Mouse (Mus musculus): Measurements from ENCODE around the gene Apobr.

DNA sequence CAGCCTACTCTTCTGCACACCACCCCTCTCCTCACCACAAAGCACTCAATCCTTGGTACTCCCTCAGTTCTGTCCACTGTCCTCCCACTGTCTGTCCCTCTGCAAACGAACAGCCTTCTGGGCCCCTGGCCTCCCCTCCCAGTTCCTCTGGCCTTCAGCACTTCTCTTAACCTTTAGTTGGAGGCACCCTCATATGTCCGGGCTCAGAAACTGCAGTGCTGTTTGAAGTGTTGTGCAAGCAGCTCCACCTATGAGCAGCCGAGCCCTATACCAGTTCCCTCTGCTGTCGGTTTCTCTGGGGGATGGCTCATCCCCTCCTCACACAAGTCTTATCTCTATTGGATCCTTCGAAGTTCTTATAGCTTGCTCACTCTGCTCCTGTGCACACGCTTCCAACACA is 11.7 kb downstream of the Apobr start:
- no peak for TF ChIP-seq HCFC1 (IDR thresholded peaks at IDR 0.05; ENCODE audit: low read depth, low read length)
- no peak for TF ChIP-seq CHD1 (IDR thresholded peaks at IDR 0.05; ENCODE audit: low read depth, low read length)
- no peak for TF ChIP-seq CTCF (IDR thresholded peaks at IDR 0.05 in 2 of 3, conservative IDR thresholded peaks at IDR 0.05 in 1 of 3; ENCODE audit: control insufficient read depth in 1 of 3, insufficient read depth in 1 of 3, low read depth in 2 of 3, low read length in 3 of 3, poor library complexity in 1 of 3, severe bottlenecking in 1 of 3)
- no peak for TF ChIP-seq RCOR1 (IDR thresholded peaks at IDR 0.05; ENCODE audit: low read depth, low read length)
- TF ChIP-seq MYC (IDR thresholded peaks at IDR 0.05; ENCODE audit: low read depth, low read length), result no peak
- TF ChIP-seq POLR2A (IDR thresholded peaks at IDR 0.05; ENCODE audit: control insufficient read depth in 1 of 2, insufficient read depth in 1 of 2, low read depth in 1 of 2, low read length in 2 of 2, poor library complexity in 1 of 2), result no peak
- TF ChIP-seq ZNF384 (IDR thresholded peaks at IDR 0.05; ENCODE audit: low read depth, low read length), result no peak
- TF ChIP-seq TBP (IDR thresholded peaks at IDR 0.05; ENCODE audit: low read depth, low read length), result no peak
- no peak for TF ChIP-seq EP300 (IDR thresholded peaks at IDR 0.05; ENCODE audit: low read depth in 1 of 2, low read length in 2 of 2)
- no peak for TF ChIP-seq JUND (IDR thresholded peaks at IDR 0.05; ENCODE audit: low read depth, low read length)
